Mouse (Mus musculus): Measurements from ENCODE around the gene Lamtor3.
A peak's percentile ranks its signal among the peaks of the same experiment; 100 is the strongest.
"Not testable (repeated sequence)": the region's sequence is repeated elsewhere in the genome, so short reads cannot be mapped to it uniquely, and the experiment has no call there.

The Lamtor3 gene

DNA sequence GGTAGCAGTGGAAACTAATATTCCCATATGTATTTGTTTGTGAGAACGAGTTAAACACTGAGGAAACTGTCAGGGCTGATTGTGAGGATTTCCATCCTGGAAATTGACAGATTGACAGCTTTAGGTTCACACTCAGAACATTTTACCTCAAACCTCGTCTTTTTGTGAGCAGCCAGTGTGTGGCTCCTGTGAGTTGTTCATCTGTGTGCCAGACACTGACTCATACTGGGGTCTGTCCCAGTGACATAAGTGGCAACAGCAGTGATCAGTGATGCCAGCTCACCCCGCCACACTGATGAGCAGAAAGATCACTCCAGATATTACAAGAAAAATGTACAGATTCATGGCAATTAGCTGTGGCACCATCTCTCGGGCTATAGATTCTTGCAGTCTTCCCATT lies 41.1 kb downstream of the Lamtor3 start:
- DNase-seq (ENCODE audit: inconsistent age in 2 of 2, low spot score in 1 of 2) = no peak

DNA sequence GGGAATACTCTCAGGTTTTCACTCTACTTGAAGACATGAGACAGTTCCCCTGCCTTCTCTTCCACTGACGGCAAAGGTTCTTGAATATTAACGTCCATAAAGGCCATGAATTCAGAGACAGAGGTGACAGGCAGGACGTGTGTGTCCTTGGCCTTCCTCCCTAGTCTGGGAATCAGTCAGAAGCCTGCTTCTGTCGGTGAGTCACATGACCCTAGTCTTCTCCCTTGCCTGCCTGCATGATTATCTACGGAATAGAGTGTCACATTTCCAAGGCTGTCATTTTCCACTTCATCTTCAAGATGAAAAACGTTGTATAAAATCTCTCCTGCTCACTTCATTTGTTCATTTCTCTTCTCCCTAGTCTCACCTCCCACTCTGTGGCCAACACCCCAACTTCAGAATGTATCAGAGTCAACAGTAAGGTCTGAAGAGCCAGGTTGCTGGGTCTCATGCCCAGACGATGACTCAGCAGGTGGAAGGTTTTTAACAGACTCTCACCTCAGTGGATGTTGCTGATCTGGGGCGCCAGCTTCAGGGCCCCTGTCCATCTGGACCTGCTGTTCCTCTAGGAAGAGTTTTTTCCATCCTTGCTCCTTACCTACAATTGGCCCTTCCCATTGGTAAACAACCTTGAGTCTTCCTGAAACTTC lies 43.6 kb downstream of the Lamtor3 start:
- peak; percentile 65 to 80 for DNase-seq (ENCODE audit: inconsistent age in 2 of 2, low spot score in 1 of 2)

DNA sequence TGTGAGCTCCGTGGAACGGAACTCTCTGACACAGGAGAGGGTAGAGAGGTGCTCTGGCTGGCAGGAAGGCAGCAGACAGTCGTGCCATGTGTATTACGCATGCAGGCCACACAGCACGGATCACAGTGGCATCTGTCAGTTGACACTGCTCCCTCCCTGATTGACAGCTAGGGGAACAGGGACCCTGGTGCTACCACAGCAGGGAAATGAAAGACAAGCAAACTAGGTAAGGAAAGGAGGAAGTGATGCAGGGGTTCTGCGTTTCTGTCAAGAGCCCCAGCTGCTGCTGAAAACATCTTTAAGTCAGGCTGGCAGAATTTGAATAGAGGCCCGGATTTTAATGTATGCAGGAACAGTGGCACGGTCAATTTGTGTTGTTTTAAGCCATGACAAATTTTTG lies 45.2 kb downstream of the Lamtor3 start:
- no peak for DNase-seq (ENCODE audit: inconsistent age in 2 of 2, low spot score in 1 of 2)

DNA sequence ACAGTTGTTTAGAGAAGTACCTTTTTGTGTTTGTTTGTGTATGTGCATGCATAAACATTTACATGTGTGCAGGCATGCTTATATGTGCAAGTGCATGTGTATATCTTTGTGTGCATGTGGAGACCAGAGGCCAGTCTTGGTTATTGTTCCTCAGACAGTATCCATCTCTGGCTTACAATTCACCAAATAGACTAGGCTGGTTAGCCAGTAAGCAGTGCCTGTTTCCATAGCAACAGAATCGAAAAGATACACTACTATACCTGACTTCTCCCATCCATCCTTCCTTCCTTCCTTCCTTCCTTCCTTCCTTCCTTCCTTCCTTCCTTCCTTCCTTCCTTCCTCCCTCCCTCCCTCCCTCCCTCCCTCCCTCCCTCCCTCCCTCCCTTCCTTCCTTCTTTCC lies 45.7 kb downstream of the Lamtor3 start:
- not testable (repeated sequence) for DNase-seq (ENCODE audit: inconsistent age in 2 of 2, low spot score in 1 of 2)

DNA sequence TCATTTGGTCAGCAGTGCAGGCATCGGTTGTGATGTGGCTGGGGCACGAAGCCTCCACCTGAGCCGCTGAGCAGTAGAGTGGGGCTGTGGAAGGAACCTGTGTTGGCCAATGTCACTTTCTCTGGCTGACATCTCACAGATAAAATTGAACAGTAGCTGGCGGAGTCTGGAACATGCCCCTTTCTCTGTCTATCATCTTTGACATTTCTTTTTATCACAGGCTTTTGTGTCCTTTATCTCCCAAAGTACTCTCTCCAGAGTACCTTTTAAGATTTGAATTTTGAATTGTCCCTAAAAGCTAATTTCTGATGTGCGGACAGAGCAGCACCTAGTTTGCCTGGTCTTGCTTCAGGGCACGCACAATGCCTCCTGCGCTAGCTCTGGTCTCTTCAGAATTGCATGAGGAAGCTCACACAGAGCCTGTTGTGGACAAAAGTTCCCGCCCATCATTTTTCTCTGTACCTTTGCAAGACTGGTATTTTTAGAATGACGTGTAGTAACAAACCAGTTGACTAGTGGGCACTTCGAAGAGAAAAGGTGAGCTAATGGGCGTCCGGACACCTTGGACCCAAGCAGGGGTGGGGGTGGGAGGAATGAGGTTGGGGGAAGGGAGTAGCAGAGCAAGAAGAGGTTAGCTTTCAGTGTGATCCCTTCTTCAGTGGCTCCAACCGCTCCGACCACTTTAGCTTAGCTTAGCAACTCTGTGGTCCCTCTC lies 50.0 kb downstream of the Lamtor3 start:
- no peak for DNase-seq (ENCODE audit: inconsistent age in 2 of 2, low spot score in 1 of 2)

DNA sequence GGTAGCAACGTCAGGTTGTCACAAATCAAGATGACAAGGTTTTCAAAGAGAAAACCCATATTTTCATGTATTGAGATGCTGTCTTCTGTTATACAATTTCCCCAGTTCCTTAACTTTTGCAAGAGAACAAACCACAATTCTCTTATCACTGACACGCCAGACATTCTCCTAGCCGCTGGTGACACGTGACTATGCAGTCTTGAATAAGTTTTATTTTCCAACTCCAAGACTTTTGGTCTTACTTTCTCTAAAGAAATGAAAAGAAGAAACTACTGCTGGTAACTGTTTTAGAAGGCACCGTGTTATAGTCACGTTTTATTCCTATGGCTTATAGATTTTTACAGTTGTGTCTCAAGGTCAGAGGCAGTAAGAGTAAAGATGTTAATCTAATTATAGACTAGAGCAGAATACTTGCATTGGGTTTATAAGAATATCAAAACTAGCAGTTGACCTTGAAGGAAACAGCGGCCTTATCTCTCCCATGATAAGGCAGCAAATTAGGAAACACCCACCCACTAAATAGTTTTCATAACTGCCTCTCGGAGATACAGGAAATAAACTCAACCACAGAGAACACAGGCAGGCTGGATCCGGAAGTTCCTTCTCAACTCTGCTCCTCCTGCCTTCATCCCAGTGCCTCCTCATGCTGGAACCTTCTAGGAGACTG lies 50.6 kb downstream of the Lamtor3 start:
- DNase-seq (ENCODE audit: inconsistent age in 2 of 2, low spot score in 1 of 2) = peak in 1 of 2 experiments; percentile 49

DNA sequence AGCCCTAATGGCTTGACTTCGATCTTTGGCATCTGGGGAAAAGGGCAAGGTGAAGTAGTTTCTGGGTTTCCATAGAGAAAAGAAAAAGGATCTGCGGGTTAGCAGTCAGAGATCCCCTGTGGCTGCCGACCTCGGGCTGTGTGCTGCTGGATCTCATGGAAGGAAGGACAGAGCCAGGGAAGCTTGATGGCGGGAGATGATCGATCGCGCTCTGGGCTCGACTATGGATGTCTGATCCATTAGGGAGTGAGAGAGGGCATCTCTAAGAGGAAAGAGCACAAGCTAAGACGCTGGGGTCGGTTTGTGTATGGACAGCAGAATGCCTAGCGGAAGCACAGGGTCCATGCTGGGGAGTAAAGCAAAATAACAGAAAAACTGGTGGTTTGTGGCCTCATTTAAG lies 51.6 kb downstream of the Lamtor3 start:
- DNase-seq (ENCODE audit: inconsistent age in 2 of 2, low spot score in 1 of 2) = peak in 1 of 2 experiments; percentile 58

DNA sequence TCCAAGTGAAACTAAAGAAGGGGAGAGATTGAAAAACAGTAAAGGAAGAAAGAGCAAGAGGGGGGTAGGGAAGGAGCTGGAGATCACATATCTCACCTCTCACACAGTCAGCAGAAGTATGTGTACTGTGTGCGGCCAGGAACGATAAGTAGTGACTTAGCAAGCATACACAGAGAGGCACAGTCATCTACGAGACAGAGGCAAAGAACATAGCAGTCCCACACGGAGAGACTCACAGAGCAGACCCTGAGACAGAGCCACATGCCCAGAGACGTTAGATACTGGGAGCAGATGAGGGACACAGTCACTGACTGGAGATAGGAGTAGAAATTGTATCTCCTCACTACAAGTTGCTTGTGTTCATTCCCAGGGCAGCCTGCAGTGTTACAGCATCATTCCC lies 53.9 kb downstream of the Lamtor3 start:
- DNase-seq (ENCODE audit: inconsistent age in 2 of 2, low spot score in 1 of 2) = no peak

DNA sequence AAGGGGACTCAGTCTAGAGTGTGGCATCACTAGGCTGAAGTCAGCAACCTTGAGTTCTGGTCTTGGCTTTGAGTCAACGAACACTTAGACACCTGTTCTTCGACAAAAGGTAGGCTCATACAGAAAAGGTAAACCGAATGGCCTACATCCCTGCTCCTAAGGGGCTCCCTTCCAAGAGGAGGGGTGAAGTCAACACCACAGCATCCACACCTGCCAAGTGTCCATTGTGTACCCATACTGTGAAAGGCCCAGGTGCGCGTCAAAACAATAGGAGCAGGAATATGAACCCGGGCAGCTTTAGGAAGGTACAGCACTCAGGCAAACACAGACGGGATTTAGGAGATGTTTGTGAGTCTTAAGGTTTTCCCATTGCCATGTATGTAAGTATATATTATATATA lies 54.7 kb downstream of the Lamtor3 start:
- DNase-seq (ENCODE audit: inconsistent age in 2 of 2, low spot score in 1 of 2) = no peak

DNA sequence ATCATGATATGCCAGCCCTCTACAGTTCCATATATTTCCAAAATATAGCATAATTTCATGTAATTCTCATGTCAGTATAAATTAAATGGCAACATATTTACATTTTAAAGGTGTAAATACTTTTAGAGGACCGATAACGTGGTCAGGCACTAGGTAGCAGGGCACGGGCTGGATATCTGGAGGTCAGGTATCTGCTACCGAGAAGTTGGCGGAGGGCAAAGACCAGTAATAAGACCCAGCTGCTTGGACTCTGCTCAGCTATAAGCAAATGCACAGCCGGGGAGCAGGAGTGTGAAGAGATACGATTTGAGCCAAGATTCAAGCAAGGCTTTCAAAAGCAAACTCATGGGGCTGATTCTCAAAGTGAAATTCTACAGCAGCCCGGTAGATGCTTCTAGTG lies 56.0 kb downstream of the Lamtor3 start:
- no peak for DNase-seq (ENCODE audit: inconsistent age in 2 of 2, low spot score in 1 of 2)

DNA sequence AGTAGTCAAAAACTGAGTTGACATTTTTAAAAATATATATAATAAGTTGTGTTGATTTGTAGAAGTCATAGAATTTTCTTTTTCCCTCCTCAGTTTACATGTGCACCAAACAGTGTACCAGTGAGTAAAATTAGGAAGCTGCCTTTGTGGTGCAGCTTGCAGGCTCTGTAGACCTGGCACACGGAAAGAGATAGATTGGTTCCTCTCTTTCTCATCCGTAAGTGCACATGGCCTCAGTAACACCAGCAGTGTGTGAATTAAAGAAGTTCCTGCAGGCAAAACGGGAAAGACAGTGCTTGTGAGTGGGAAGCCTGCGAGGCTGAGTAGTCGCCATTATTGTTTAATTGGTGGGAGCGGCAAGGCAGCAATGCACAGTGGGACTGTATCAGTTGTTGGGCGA lies 57.1 kb downstream of the Lamtor3 start:
- DNase-seq (ENCODE audit: inconsistent age in 2 of 2, low spot score in 1 of 2) = no peak

DNA sequence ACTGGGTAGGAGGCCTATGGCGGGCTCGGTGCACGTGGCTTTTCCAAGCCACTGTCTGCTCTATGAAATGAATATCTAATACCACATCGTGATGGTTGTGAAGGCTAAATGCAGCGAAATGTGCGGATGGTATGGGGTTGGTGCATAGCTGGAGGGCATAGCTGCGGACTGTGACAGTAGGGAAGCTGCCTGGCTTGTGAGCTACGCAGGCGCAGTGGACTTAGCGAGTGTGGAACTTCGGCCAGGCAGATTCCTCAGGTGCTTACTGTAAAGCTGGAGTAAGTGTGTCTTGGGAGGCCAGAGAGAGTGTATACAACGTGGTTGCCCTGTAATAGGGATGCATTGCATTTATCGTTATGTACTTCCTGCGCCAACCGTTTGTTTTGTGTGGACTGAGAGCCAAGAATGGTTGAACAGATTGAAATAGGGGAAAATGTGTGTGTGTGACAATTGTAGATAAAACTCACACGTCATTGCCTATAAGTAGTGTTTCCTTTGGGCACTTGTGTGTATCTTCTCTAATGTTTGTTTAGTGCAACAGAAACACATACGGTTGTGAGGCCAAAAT lies 57.6 kb downstream of the Lamtor3 start:
- no peak for DNase-seq (ENCODE audit: inconsistent age in 2 of 2, low spot score in 1 of 2)

DNA sequence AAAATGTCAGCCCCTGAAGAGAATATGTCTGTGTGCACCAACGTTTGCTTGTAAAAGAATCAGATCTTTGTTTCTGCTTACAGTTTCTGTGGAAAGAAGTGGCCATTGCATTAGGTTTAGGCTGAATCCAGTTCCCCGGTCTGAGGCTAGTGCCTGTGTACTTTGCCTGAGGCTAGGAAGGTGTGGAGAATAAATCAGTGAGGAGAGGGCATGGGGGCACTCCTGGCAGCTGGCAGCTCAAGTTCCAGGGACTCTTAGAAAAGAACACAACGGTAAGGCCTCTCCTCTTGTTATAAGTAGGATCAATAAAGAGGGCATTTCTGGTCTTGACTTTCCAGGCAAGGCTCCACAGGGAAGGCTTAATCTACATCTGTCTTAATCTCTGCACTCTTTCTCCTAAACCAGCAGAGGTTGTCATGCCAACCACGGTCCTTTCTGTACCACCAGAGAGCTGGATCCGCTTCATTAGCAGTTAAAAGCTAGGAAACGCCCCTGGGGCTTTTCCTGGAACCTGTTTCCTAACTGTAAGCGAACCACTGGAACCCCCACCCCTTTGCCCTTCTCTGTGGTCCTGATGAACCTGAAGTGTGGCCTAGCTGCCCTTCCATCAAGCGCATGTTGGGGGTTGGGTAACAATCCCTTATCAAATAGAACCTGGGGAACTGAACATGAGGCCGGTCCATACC lies 58.8 kb downstream of the Lamtor3 start:
- no peak for DNase-seq (ENCODE audit: inconsistent age in 2 of 2, low spot score in 1 of 2)

DNA sequence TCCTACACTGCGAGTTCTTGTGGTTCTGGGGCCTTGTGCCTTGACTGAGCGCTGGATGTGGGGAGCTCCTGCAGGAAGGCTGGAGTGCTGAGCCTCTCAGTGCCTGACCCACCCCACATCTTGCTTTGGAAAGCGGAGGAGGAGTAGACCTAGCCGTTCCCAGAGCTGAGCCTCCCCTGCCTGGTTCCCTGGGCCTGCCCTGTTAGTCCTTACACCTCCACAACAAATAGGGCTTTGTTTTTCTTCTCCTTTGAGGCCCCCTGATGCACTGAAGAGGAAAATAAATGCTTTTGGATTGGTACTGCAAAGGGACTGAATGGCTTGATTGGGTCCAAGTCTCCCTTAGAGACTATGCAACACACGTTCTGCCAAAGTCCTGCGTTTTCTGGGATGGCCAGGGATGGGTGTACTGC lies 59.3 kb downstream of the Lamtor3 start:
- DNase-seq (ENCODE audit: inconsistent age in 2 of 2, low spot score in 1 of 2) = no peak

DNA sequence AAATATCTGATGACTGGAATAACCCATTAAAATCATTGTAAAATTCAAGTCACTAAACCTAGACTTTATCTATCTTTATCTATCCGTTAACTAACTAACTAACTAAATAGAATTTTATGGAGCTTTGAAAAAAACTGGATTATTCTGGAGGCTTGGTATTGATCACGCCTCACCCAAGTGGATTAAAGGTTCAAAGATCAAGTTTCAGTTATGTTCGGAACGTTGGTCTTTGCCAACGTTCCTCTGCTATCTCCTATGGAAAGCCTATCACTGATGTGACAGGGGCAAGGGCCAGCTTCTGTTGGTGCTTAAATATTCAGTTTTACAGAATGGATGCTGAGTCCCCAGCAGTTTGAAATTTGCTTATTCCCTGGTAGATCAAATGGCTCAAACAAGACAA lies 59.9 kb downstream of the Lamtor3 start:
- no peak for DNase-seq (ENCODE audit: inconsistent age in 2 of 2, low spot score in 1 of 2)

All from adrenal gland, adult (tissue).